Mouse (Mus musculus) olfactory bulb, adult 2 months (tissue): ENCODE data around the gene Zdhhc17. TPM values are rescaled to one million over a fixed set of nuclear protein-coding genes. Genes with fewer than 3 reads are reported as not detected.

Source experiments
- H3K27ac ChIP-seq: fragments of 200-500 bp; 2 replicates; pipeline ENCODE4 v1.5.1; 2012; ENCODE audit warnings: low read depth, low read length; ENCODE audit not compliant: insufficient read depth
- H3K4me1 ChIP-seq: fragments of 200-500 bp; 2 replicates; pipeline ENCODE4 v1.6.1; 2012; ENCODE audit warnings: low read length; ENCODE audit not compliant: control insufficient read depth, insufficient read depth
- H3K4me3 ChIP-seq: fragments of 200-500 bp; 2 replicates; pipeline ENCODE4 v1.5.1; 2012; ENCODE audit warnings: mild to moderate bottlenecking, low read depth, low read length, moderate library complexity; ENCODE audit not compliant: insufficient read depth
- CTCF ChIP-seq: fragments of 200-500 bp; IDR thresholded peaks from 2 replicates; pipeline ENCODE4 v1.5.1; 2012; ENCODE audit warnings: low read depth, mild to moderate bottlenecking, low read length, moderate library complexity; ENCODE audit not compliant: insufficient read depth
- POLR2A ChIP-seq: fragments of 200-500 bp; IDR thresholded peaks from 2 replicates; pipeline ENCODE4 v1.6.1; 2012; ENCODE audit warnings: mild to moderate bottlenecking, low read depth, low read length, moderate library complexity; ENCODE audit not compliant: insufficient read depth
- WGBS: fragments of 180-500 bp; shearing (Covaris S2); methylation state at CpG from one replicate; pipeline ENCODE4 v1.1.7; 2018; 5-methylcytosine and 5-hydroxymethylcytosine counted together
- polyA plus RNA-seq: library from polyadenylated mRNA; stranded (reverse); fragments of >200 nt; gene quantifications from 2 replicates; pipeline ENCODE4 v1.2.4, GENCODE M21; 2012; ENCODE audit warnings: low replicate concordance; ENCODE audit not compliant: missing spikeins, insufficient read depth, insufficient read length

The Zdhhc17 gene
- polyA plus RNA-seq, 1 experiment = 189 TPM

DNA sequence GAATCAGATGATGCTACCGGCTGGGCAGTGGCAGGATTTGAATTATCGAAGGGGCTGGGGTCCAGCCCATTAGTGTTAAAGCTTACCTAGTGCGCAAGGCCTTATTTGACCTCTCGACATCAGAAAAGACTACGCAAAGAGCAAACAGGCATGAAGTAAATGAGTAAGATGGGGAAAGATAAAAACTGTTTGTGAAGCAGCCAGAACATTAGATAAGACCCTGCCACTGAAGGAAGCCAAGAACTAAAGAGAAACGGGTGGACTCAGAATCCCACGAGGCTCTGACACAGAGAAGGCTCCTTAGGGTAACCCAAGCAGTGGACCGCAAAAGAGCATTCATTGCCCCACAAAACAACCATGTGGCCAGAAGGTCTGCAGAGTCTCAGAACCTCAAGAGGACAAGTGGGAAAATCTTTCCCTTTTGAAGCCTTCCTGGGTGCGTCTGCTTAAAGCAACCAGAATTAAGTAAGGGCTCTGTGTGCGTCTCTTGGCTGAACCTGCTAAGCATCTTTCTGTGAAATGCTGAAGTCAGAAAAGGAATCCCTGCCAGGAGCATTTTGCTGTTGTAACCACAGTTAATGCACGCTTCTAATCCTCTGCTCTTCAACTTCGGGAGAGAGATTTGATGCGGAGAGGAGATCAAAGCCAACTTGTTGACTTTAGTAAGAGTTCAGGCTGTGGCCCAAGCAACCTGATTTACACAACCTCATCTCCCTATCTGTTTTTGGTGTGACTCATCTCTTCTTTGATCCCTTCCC, 110.0 kb downstream of the Zdhhc17 start:
- no peaks in the 10 kb centered on the region for H3K4me1 ChIP-seq
- 82% methylated on average over 13 of the region's 13 CpGs for WGBS
- H3K27ac ChIP-seq = no peak overlapping the region
- no peak overlapping the region for H3K4me3 ChIP-seq
- TF ChIP-seq CTCF (no peak), POLR2A (no peak)

Other genes starting within 250 kb of the Zdhhc17 start
- gene Csrp2, start 90.4 kb downstream of the Zdhhc17 start, polyA plus RNA-seq = not detected in 2 replicates
- gene Osbpl8, start 154.6 kb upstream of the Zdhhc17 start, polyA plus RNA-seq = not detected in 2 replicates